Mouse (Mus musculus) forebrain, embryonic 15.5 days (tissue): ENCODE data around the gene Hnrnpab. TPM values are rescaled to one million over a fixed set of nuclear protein-coding genes. Genes with fewer than 3 reads are reported as not detected.
A peak's percentile ranks its signal among the peaks of the same experiment; 100 is the strongest.
"Not testable (repeated sequence)": the region's sequence is repeated elsewhere in the genome, so short reads cannot be mapped to it uniquely, and the experiment has no call there.

Experiments
- ATAC-seq: fragments of 200-750 bp; cut with Nextera tagmentation; replicated peaks from 2 replicates; pipeline ENCODE4 v1.8.0; 2017; ENCODE audit warnings: mild to moderate bottlenecking, moderate TSS enrichment, moderate library complexity
- H3K27ac ChIP-seq: fragments of 300-500 bp; sonication (generic); replicated peaks from 2 replicates; pipeline ENCODE4 v1.5.1; 2015; ENCODE audit warnings: mild to moderate bottlenecking, inconsistent platforms
- H3K27me3 ChIP-seq: fragments of 300-500 bp; sonication (generic); 2 replicates; pipeline ENCODE4 v1.6.1; 2015; ENCODE audit warnings: inconsistent platforms
- H3K36me3 ChIP-seq: fragments of 300-500 bp; sonication (generic); 2 replicates; pipeline ENCODE4 v1.6.1; 2015; ENCODE audit warnings: mild to moderate bottlenecking, inconsistent platforms
- H3K4me1 ChIP-seq: fragments of 300-500 bp; sonication (generic); 2 replicates; pipeline ENCODE4 v1.6.1; 2015; ENCODE audit warnings: inconsistent platforms
- H3K4me2 ChIP-seq: fragments of 300-500 bp; sonication (generic); replicated peaks from 2 replicates; pipeline ENCODE4 v1.6.1; 2015; ENCODE audit warnings: mild to moderate bottlenecking, inconsistent platforms
- H3K4me3 ChIP-seq: fragments of 300-500 bp; sonication (generic); 2 replicates; pipeline ENCODE4 v1.5.1; 2015; ENCODE audit warnings: mild to moderate bottlenecking, inconsistent platforms
- H3K9ac ChIP-seq: fragments of 300-500 bp; sonication (generic); replicated peaks from 2 replicates; pipeline ENCODE4 v1.6.1; 2015; ENCODE audit warnings: mild to moderate bottlenecking, inconsistent platforms
- H3K9me3 ChIP-seq: fragments of 300-500 bp; sonication (generic); 2 replicates; pipeline ENCODE4 v1.6.1; 2016; ENCODE audit warnings: inconsistent platforms
- WGBS: fragments of 180-500 bp; shearing (Covaris S2); methylation state at CpG from one replicate; pipeline ENCODE4 v1.1.7; 2015; ENCODE audit warnings: mixed read lengths; 5-methylcytosine and 5-hydroxymethylcytosine counted together
- polyA plus RNA-seq: library from polyadenylated mRNA; unstranded; fragments of >200 nt; fragmentation: Nextera tagmentation; extraction: Ambion mirVana; gene quantifications from 2 replicates; pipeline ENCODE4 v1.2.1, GENCODE M21; 2015

The Hnrnpab gene
- polyA plus RNA-seq, 1 experiment from 2014 or later = 604 TPM

GRCm38 (mm10) chr11:51645293-51645692, 38.6 kb upstream of the Hnrnpab start:
- peaks cover 14% of the 10 kb centered on the region; the same call in 1 of the 2 replicates for H3K27me3 ChIP-seq
- H3K4me1 ChIP-seq = peaks cover 14% of the 10 kb centered on the region
- H3K9me3 ChIP-seq = no peaks in the 10 kb centered on the region
- H3K4me2 ChIP-seq = no peak overlapping the region
- no peak overlapping the region for H3K27ac ChIP-seq
- WGBS = 77% methylated on average over 13 of the region's 13 CpGs
- H3K9ac ChIP-seq = no peak overlapping the region
- no peaks in the 10 kb centered on the region for H3K36me3 ChIP-seq
- no peak overlapping the region for H3K4me3 ChIP-seq
- ATAC-seq = no peak

DNA sequence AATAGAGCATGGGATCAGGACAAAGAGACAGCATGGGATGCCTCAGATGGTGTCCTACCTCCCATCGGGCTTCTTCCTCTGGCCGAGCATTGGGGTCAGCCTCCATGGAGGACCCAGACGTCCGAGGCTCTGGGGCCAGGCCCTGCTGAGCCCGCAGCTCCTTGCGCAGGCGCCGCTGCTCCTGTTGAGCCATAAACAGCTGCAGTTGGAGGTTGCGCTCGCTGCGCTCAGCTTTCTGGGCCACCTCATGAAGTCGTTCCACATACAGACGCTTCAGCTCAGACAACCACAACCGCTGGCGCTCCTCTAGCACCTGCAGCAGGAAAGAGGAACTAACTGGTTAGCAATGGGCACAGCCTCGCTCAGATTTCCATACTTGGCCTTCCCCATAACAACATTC, 37.6 kb upstream of the Hnrnpab start:
- no peak for ATAC-seq
- no peak overlapping the region for H3K27ac ChIP-seq
- 74% methylated on average over 16 of the region's 16 CpGs for WGBS
- no peak overlapping the region for H3K4me2 ChIP-seq
- no peak overlapping the region for H3K9ac ChIP-seq
- no peaks in the 10 kb centered on the region for H3K36me3 ChIP-seq
- peaks cover 5% of the 10 kb centered on the region; the same call in 1 of the 2 replicates for H3K27me3 ChIP-seq
- H3K9me3 ChIP-seq = no peaks in the 10 kb centered on the region
- H3K4me3 ChIP-seq = no peak overlapping the region
- peaks cover 9% of the 10 kb centered on the region; the same call in 1 of the 2 replicates for H3K4me1 ChIP-seq

DNA sequence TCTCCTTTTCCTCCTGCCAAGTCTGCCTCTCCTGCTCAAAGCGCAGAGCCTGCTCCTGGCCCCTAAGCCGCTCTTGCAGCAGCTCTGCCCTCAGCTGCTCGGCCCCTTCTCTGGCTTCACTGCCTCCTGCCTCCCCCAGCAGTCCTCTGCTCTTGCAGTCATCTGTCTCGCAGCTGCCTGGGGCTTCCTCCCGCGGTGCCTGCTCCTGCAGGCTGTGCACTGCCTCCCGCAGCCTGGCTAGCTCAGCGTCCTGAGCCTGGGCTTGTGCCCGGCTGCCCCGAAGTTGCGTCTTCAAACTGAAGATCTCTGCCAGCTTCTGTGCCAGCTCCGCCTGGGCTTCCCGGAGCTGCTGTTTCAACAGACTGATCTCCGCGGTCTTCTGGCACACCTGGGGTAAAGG, 37.1 kb upstream of the Hnrnpab start:
- Histone ChIP-seq H3K4me2 (no peak overlapping the region), H3K4me1 (peaks cover 5% of the 10 kb centered on the region; the same call in 1 of the 2 replicates), H3K27me3 (peaks cover under 1% of the 10 kb centered on the region; the same call in 1 of the 2 replicates), H3K9me3 (no peaks in the 10 kb centered on the region), H3K36me3 (no peaks in the 10 kb centered on the region), H3K27ac (no peak overlapping the region), H3K4me3 (no peak overlapping the region), H3K9ac (no peak overlapping the region)
- 61% methylated on average over 15 of the region's 15 CpGs for WGBS
- ATAC-seq = no peak

GRCm38 (mm10) chr11:51643202-51643601, 36.6 kb upstream of the Hnrnpab start:
- Histone ChIP-seq H3K9ac (no peak overlapping the region), H3K27ac (no peak overlapping the region), H3K4me2 (no peak overlapping the region), H3K36me3 (no peaks in the 10 kb centered on the region), H3K9me3 (no peaks in the 10 kb centered on the region), H3K4me1 (no peaks in the 10 kb centered on the region), H3K4me3 (no peak overlapping the region), H3K27me3 (no peaks in the 10 kb centered on the region)
- no peak for ATAC-seq
- WGBS = 78% methylated on average over 9 of the region's 9 CpGs

GRCm38 (mm10) chr11:51640748-51641147, 34.1 kb upstream of the Hnrnpab start:
- no peaks in the 10 kb centered on the region for H3K9me3 ChIP-seq
- H3K36me3 ChIP-seq = no peaks in the 10 kb centered on the region
- H3K27ac ChIP-seq = no peak overlapping the region
- no peak for ATAC-seq
- no peak overlapping the region for H3K4me2 ChIP-seq
- no peak overlapping the region for H3K9ac ChIP-seq
- 93% methylated on average over 7 of the region's 7 CpGs for WGBS
- H3K27me3 ChIP-seq = no peaks in the 10 kb centered on the region
- peaks cover 9% of the 10 kb centered on the region for H3K4me1 ChIP-seq
- no peak overlapping the region for H3K4me3 ChIP-seq

DNA sequence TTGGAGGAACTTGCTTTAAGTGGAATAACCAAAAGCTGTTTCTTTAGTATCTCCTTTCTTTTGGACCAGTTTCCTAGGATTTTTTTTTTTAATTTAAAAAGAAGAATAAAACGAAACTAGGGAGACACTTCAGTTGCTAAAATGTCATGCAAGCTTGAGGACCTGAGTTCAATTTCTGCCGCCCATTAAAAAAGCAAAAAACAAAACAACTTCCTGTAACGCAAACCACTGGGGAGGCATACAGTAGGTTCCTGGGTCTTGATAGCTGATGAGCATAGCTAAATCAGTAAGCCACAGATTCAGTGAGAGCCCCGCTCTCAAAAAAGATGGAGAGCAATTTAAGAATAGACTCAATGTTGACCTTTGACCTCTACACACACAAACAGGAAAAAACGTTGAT, 31.9 kb upstream of the Hnrnpab start:
- 73% methylated on average over 5 of the region's 5 CpGs for WGBS
- H3K27ac ChIP-seq = no peak overlapping the region
- no peak overlapping the region for H3K4me2 ChIP-seq
- no peaks in the 10 kb centered on the region for H3K27me3 ChIP-seq
- no peak overlapping the region for H3K9ac ChIP-seq
- H3K36me3 ChIP-seq = no peaks in the 10 kb centered on the region
- no peak overlapping the region for H3K4me3 ChIP-seq
- H3K4me1 ChIP-seq = peaks cover 22% of the 10 kb centered on the region
- ATAC-seq = no peak
- no peaks in the 10 kb centered on the region for H3K9me3 ChIP-seq

DNA sequence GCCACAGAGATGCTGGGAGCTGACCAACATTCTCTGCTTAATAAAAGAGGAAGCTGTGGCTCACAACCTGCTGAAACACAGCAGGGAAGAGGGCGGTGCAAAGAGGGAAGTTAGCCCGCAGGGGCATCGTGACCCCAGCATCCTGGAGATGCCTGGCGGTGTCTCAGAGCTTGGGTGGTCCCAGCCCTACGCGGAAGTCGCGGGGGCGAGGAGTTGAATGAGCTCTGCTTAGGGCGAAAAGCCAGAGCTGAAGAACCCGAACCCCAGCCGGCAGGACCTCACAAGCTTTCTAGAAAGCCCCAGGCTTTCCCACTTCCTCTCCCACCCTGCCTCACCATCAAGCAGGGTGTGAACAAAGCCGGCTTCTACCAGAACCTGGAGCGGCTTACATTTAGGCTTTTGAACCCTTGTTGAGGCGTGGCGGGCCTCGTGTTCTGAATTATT, 31.3 kb upstream of the Hnrnpab start:
- H3K9ac ChIP-seq = no peak overlapping the region
- 3% methylated on average over 17 of the region's 17 CpGs for WGBS
- H3K9me3 ChIP-seq = no peaks in the 10 kb centered on the region
- no peak for ATAC-seq
- H3K4me3 ChIP-seq = no peak overlapping the region
- peaks cover 22% of the 10 kb centered on the region for H3K4me1 ChIP-seq
- no peak overlapping the region for H3K27ac ChIP-seq
- H3K36me3 ChIP-seq = no peaks in the 10 kb centered on the region
- 0 out of 2 replicates have a peak overlapping the region, but pooled peaks have one; percentile 4 for H3K4me2 ChIP-seq
- H3K27me3 ChIP-seq = no peaks in the 10 kb centered on the region

DNA sequence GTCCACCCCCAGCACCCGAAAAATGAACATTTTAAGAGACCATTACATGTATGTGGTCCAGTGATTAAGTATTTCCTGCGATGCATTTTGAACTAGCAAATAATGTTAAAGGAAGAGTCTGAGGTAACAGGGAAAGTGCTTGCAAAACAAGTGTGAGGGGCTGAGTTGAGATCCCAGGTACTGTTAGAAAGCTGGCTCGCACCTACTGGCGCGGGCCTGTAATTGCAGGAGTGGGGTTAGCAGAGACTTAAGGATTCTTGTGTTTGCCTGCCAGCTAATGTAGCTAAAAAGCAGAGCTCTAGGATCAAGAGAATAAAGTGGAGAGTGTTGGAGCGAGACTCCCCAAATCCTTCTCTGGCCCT, 29.7 kb upstream of the Hnrnpab start:
- Histone ChIP-seq H3K9me3 (no peaks in the 10 kb centered on the region), H3K4me2 (peak overlapping the region; percentile 79), H3K36me3 (no peaks in the 10 kb centered on the region), H3K4me3 (peak overlapping the region; percentile 87), H3K27me3 (no peaks in the 10 kb centered on the region), H3K4me1 (peaks cover 22% of the 10 kb centered on the region), H3K9ac (peak overlapping the region; percentile 80), H3K27ac (peak overlapping the region; percentile 87)
- WGBS = 2% methylated on average over 6 of the region's 6 CpGs
- ATAC-seq = peak; percentile 30; the same call in 1 of the 2 replicates

GRCm38 (mm10) chr11:51635525-51636322, 29.1 kb upstream of the Hnrnpab start, which contains the start of gene Rmnd5b:
Gene Rmnd5b, minus strand, starts transcription at chr11:51635896.
- peak; percentile 92 for ATAC-seq
- Histone ChIP-seq H3K9me3 (no peaks in the 10 kb centered on the region), H3K36me3 (no peaks in the 10 kb centered on the region), H3K27ac (peak within 1 kb of the TSS; percentile 87), H3K4me3 (peak within 1 kb of the TSS; percentile 87), H3K9ac (peak within 1 kb of the TSS; percentile 80), H3K27me3 (no peaks in the 10 kb centered on the region), H3K4me2 (peak within 1 kb of the TSS; percentile 79), H3K4me1 (peaks cover 22% of the 10 kb centered on the region)
- under 1% methylated on average over 61 of the region's 61 CpGs for WGBS

GRCm38 (mm10) chr11:51635127-51635524, 28.5 kb upstream of the Hnrnpab start:
- H3K9ac ChIP-seq = peak overlapping the region; percentile 80
- 0 out of 2 replicates have a peak, but pooled peaks have one; percentile 1 for ATAC-seq
- peak overlapping the region; percentile 87 for H3K4me3 ChIP-seq
- H3K9me3 ChIP-seq = no peaks in the 10 kb centered on the region
- no peaks in the 10 kb centered on the region for H3K27me3 ChIP-seq
- H3K36me3 ChIP-seq = no peaks in the 10 kb centered on the region
- 21% methylated on average over 6 of the region's 6 CpGs for WGBS
- H3K27ac ChIP-seq = peak overlapping the region; percentile 87
- peak overlapping the region; percentile 79 for H3K4me2 ChIP-seq
- H3K4me1 ChIP-seq = peaks cover 22% of the 10 kb centered on the region

DNA sequence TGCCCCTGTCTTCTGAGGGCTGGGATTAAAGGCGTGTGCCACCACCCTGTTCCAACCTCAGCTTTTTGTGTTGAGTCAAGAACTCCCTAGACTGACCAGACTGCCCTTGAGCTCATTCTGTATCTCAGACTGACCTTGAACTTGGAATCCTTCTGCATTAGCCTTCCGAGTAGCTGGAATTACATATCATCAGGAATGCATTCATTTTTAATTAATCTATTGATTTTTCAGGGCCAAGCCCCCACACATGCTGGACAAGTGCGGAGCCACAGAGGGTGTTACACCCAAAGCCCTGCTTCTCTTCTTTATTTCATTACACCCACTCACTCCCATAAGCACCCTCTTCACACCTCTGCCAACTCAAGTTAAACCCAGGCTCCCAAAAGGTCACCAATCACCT, 27.1 kb upstream of the Hnrnpab start:
- Histone ChIP-seq H3K4me2 (no peak overlapping the region), H3K4me3 (no peak overlapping the region), H3K36me3 (peaks cover 8% of the 10 kb centered on the region), H3K9me3 (no peaks in the 10 kb centered on the region), H3K27me3 (no peaks in the 10 kb centered on the region), H3K9ac (no peak overlapping the region), H3K4me1 (peaks cover 22% of the 10 kb centered on the region), H3K27ac (no peak overlapping the region)
- ATAC-seq = no peak
- 89% methylated on average over 3 of the region's 3 CpGs for WGBS

DNA sequence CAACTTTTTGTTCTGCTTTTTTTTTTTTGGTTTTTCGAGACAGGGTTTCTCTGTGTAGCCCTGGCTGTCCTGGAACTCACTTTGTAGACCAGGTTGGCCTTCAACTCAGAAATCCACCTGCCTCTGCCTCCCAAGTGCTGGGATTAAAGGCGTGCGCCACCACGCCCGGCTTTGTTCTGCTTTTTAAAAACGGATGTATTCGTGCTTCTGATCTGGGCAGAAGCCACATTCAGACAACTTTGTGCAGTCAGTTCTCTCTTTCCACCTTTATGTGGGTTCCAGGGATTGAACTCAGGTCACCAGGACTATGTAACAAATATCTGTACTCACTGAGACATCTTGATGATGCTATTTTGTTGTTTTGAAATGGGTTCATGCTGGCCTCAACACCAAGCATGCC, 26.6 kb upstream of the Hnrnpab start:
- WGBS = 95% methylated on average over 7 of the region's 7 CpGs
- H3K27me3 ChIP-seq, H3K9ac ChIP-seq, H3K9me3 ChIP-seq, H3K4me2 ChIP-seq, H3K27ac ChIP-seq, H3K4me3 ChIP-seq, ATAC-seq: not testable (repeated sequence)
- peaks cover 11% of the 10 kb centered on the region for H3K36me3 ChIP-seq
- H3K4me1 ChIP-seq = peaks cover 22% of the 10 kb centered on the region
